Mouse (Mus musculus) retina, embryonic 14.5 days (tissue): Measurements from ENCODE around the gene Setd7.

Source experiments
- DNase-seq: peaks from one replicate; pipeline ENCODE4 v3.0.0-alpha.2; 2015; ENCODE audit warnings: low spot score

The Setd7 gene

DNA sequence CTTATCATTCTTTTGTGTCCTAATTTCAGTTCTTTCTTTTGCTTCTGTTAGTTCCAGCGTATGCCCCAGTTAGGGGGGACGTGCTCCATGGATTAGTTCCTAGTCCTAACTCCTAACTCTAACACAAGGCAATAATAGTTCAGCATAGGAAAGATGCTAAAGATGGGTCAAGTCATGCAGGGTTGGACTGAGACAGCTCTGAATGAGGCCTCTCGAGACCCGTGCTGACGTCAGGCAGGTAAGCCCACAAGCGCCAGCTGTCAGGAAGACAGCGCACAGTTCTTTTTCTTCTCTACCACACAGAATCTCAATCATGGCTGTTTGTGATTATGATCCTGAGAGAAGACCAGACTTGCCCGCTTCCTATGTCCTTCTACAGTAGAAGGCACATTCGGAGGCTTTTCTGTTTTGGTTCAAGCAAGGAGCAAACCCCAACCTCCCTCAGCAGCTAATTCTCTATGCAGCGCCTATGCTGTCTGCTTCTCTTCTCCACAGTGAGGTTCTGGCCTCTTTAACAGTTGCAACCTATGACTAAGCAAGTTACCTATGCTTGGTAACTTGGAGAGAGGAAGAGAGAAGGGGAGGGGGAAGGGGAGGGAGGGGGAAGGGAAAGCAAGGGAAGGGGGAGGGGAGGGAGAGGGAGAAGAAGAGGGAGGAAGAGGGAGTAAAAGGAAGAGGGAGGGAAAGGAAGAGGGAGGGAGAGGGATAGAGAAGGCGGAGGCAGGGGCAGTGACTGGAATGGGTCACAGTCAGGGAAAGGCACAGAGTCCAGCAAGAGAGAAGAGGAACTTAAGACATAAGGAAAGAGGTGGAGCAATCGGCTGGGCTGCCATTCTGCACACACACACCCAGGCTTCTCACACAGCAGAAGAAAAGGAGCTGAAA lies 42.6 kb downstream of the Setd7 start:
- no peak for DNase-seq

DNA sequence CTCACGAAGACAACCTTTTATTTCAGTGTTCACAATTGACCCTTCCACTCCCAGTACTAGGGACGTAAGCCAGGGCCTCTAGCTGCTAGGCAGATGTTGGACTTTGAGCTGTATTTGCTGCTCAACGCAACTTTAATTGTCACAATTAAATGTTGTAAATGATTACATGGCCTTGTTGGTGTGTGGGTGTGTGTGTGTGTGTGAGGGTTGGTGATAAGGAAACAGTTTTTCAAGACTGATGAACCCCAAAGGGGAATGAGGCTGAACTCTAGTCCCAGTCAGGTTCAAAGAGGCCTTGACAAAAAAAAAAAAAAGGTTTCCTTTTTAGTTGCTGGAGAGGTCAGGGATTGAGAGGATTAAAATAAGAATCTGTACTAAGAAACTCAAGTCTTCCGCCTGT lies 43.2 kb downstream of the Setd7 start:
- DNase-seq = no peak

DNA sequence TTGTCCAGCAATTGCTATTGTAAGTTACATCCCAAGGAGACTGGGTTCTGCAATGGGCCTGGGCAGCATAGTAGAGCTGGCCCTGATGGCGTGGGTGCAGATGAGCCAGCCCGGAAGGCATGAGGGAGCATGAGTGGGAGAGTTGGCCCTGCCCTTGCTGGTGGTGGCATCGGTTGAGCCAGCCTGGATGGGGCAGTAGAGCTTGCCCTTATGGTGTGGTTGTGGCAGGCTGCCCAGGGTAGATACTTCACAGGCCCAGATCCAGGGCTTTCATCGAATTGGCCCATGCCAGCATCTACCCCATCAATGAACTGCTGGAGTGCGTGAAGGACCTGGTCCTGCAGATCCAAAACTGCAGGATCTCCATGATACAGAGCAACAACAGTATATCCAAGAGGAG lies 48.7 kb downstream of the Setd7 start:
- DNase-seq = no peak

DNA sequence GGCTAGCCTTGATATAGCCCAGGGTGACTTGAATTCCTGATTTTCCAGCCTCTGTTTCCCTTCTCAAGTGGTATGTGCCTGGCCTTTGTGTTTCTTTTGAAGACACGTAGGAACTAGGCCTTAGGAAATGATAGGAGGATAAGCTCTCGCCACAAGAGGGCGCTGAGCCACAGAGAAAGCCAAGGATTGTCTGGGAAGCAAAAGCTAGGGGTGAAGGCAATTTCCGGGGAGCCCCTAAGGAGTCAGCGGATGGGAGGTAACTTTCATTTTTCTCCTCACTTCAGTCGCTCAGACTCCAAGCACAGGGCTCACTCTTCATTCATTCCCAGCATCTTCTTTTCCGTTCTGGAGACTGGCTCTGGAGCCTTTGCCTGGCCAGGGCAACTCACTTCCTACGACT lies 49.8 kb downstream of the Setd7 start:
- peak; percentile 86 for DNase-seq

DNA sequence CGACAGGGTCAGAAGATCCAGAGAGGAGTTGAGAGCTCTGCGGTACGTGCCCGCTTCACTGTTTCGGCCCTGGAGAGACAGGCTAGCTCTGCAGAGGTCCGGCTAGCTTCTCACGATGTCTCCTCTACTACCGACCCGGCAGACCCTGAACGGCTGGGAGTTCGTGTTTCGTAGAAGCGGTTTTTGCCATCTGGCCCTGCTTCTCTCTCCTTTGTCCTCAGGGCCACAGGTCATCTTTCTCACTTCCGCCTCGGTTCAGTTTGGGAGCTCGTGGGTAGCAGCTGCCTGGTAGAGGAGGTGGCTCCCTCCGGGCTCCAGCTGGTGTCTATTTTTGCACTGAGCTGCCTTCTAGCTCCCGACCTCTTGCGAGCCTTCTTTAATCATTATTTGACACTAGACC lies 55.2 kb downstream of the Setd7 start:
- peak; percentile 72 for DNase-seq

DNA sequence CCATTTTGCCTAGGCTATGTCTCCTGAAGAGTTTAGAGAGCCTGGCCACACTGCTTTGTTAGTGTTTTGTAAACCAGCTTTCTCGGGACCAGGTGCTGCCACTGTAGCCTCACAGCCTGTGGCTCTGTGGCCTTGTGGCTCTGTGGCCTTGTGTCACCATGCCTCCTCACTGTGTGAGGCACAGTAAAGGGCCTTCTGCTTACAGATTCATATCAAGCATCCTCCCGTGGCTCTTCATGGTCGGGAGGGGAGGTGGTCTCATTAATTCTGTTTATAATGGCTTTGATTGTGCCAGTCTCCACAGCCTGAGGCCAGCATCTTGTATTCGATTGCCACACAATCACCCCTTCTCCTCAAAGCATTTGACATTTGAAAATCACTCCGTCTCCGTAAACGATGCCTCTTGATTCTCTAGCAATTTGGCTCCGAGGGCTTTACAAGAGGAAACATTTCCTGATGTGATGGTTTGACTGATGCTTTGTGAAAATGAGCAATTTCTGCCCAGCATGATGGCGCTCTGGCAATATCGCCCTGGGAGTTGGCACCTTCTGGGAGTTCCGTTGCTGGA lies 56.2 kb downstream of the Setd7 start:
- DNase-seq = no peak

DNA sequence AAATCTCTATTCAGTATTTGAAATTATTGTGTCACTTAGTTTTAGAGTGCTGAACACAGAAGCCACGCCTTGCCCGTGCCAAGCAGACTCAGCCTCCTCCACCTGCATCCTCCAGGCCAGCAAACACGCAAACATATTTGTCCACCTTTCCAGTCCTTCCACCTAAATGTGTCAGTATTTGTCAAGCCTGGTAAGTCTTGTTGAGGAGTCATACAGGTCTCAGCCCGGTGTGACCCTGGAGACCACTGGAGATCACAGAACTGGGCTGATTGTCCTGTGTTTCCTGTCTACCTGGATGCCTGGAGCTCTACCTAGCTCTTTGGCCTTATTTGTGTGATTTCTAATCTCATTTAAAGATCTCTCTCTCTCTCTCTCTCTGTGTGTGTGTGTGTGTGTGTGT lies 60.8 kb downstream of the Setd7 start:
- DNase-seq = no peak

DNA sequence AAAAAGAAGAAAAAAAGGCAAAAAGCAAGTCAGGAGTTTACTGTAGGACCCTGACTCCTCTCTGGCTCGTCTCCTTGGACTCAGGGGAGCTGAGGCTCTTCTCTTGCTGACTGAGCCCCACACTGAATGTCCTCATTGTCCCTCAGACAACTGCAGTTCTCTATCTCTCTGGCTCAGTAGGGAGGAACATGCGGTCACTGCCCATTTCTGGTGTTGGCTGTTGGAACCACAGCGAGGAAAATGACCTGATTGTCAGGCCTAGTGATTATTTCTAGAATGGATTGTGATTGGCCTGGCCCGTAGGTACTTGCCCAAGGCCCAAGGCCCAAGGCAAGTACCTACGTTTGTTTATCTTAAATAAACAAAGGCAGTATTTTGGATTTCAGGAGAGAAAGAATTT lies 62.0 kb downstream of the Setd7 start:
- DNase-seq = no peak

DNA sequence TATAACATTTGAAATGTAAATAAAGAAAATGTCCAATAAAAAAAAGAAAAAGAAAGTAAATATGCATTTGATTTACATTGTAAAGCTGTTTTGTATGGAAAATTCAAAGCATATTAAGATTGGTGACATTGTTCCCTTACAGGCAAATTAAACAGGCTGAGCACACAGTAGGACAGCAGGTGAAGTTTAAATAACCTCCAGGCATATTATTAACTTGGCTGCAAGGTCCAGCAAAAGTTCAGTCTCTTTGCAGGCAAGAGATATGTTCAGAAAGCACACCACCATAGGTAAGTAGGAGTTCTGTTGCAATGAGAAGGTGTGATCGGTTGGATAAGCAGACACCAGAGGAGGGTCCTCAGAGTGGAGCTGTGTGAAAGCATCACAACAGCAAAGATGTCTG lies 62.7 kb downstream of the Setd7 start:
- DNase-seq = no peak

DNA sequence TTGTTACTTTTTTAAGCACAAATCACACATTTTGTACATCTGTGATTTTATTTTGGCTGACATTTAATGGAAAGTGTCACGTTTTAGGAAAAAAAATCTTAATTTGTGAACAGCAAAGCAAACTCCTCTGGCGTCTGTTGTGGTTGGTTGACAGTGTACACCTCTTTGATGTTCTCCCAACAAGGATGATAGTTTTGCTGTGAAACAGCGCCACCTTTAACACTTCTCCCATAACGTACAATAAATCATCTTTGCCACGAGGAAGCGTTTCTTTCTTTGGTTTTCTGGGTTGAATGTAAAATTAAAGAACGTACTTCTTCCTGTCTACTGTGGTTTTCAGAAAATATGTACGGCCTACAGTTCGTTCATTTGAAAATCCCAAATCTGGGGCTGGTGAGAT lies 65.0 kb downstream of the Setd7 start:
- no peak for DNase-seq

DNA sequence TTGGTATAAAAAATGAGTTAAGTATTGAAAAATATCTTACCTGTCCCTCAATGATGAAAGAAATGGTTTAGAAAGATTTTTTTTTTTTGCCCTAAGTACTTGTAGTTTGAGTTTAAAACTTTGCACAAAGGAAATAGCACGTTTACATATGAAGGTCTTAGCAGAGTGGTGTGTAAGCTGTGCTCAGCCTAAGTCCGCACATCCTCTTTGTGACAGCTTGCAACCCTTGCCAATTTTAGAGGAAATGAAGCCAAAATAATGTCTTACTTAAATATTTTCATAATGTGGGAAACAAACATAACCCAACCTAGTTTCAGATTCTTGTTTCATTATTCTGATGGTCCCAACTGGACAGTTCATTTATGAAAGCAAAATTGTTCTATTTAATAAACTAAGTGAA lies 66.2 kb downstream of the Setd7 start:
- no peak for DNase-seq

DNA sequence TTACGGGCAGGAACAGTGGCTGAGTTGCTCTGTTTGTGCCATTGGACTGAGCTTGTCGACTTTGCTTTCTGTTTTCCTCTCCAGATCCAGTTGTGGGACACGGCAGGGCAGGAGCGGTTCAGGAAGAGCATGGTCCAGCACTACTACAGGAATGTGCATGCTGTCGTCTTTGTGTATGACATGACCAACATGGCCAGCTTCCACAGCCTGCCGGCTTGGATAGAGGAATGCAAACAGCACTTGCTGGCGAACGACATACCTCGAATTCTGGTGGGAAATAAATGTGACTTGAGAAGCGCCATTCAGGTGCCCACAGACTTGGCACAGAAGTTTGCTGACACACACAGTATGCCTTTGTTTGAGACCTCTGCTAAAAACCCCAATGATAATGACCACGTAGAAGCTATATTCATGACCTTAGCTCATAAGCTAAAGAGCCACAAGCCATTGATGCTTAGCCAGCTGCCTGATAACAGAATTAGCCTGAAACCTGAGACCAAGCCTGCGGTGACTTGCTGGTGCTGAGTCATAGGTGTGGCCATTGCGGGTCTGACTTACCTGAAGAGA lies 67.3 kb downstream of the Setd7 start:
- no peak for DNase-seq

DNA sequence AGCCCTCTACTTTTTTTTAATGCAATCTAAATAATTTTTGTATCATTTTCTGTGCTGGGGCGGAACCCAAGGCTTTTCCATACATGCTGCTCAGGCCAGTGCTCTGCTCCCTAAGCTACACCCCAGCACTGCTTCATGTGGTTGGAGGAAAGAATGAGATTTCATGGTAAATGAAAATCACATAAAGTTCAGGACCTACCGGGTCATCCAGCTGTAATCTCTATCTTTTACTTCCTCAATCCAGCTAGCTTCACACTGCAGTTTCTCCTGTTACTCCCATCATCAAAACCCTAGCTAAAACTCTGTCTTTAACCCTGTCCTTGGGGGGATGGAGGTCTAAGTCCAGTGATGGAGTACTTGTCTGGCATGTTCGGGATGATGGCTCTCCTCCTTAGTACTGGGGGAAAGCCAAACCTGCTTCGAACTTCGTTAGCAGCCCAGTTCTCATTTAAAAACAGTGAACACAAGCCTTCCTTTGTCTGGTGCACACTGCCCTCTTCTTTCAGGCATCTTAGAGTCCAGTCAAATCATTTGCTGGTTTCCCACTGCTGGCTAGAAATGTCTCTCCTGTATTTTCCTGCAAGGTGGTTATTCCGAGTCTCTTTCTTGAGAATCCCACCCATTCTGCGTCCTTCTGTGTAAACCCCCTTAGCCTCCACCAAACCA lies 70.5 kb downstream of the Setd7 start:
- no peak for DNase-seq

DNA sequence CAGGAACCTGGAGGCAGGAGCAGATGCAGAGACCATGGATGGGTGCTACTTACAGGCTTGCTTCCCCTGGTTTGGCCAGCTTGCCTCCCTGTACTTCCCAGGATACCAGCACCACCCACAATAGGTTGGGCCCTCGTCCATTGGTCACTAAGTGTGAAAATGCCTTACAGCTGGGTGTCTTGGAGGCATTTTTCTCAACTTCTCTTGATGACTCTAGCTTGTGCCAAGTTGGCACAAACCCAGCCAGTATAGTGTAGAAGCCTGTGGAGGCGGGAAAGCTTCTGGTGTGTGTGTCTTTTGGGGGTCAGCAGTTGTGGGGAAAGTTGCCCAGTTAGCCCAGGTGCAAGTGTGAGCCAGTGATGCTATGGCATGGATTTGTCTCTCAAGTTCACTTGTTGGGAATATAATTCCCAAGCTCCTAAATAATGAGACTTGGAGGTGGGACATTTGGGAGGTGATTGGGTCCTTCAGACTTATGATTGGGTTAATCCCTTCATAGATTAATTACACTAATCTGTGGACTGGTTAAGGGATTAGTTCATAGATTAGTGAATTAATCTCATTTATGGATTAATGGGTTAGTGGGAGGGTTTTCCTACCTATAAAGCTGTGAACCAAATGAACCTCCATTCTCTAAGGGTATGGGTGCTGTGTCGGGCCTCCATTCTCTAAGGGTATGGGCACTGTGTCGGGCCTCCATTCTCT lies 74.0 kb downstream of the Setd7 start:
- DNase-seq = no peak

DNA sequence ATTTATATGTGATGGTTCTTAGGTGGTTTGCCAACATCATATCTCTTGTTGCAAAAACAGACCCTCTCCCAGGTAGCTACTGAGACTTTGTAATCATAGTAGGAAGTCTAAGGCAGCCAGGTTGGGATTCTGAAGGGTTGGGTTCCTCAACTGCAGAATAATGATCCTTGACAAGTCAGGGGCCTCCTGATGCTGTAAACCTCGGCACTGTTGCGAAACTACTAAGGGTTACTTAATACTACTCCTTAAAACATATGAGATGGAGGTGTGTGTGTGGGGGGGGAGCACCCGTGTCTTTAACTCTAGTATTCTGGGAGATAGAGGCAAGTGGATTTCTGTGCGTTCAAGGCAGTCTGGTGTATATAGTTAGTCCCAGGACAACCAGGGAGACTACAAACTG lies 75.3 kb downstream of the Setd7 start:
- DNase-seq = no peak

DNA sequence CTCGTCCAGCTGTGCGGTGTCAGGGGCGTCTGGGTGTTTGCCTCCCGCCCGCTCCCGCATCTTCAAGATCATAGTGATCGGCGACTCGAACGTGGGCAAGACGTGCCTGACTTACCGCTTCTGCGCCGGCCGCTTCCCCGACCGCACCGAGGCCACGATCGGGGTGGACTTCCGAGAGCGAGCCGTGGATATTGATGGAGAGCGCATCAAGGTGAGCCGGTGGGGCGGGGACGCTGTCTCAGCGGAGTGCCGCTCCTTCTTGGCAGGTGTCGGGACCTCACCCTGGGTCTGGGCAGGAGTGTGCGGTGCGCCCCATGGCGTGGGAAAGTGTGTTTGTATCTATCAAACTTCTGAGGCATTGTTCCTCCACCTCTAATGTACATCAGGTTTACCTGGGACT lies 76.3 kb downstream of the Setd7 start:
- DNase-seq = no peak

DNA sequence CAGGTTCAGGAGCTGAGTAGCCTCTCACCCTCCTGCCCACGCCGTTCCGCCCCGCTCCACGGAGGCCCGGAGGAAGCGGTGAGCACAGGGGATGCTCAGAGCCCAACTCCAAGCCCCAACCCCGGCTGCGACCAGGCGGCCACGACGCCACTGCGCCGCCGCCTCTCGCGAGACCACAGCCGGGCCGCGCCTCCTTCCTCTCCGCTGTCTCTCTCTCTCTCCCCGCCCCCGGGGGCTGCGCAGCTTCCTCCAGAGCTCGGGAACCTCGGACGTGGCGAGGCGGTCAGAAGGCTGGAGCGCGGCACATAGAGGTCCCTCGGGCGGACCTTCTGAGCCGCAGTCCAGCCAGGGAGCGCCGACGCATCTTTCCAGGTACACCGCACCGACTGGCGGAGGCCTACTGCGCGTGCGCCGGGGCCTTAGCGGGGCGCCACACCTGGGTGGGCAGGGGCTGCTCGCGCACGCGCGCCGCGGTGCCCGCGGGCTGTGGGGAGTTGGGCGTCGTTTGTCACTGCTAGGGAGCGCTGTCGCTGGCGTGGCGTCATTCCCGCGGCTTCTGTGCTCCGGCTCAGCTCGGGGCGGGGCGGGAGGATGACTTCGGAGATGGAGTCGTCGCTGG lies 76.8 kb downstream of the Setd7 start, which contains the start of gene Rab33b:
Gene Rab33b, plus strand, starts transcription at position 180 of the 619 bp plus-strand sequence.
- peak; percentile 94 for DNase-seq

DNA sequence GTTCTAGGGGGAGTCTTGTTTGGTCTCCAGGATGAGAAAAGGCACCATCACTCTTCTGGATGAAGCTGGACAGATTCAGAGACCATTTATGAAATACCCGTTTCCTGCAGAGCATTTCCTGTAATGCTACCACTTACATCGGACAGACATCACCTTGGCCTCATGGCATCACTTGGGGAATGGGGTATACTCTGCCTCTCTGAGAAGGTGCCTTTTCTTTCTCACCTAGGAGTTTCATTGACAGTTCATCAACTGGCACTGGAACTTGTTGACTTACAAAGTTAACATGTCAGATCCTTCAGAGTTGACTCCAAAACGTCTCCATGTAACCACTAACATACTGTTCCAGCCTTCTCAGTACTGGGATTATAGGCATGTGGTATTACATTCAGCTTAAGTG lies 77.9 kb downstream of the Setd7 start:
- DNase-seq = no peak

DNA sequence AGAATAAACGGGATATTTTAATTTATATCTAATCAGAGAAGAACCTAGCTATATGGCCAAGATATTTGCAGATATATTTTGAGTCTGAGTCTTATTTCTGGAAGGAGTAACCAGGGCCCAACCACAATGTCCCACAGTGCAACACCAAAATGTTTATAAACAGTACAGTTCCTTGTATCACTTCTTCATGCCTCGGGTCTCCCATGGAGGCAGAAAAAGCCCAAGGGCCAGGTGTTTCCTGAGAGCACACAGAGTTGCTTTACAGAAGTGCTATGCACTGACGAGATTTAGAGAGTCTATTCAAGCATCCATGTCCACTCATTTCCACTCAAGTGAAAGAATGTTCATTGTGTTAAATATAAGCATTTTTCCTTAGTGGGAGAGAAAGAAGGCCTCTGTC lies 78.8 kb downstream of the Setd7 start:
- DNase-seq = no peak

DNA sequence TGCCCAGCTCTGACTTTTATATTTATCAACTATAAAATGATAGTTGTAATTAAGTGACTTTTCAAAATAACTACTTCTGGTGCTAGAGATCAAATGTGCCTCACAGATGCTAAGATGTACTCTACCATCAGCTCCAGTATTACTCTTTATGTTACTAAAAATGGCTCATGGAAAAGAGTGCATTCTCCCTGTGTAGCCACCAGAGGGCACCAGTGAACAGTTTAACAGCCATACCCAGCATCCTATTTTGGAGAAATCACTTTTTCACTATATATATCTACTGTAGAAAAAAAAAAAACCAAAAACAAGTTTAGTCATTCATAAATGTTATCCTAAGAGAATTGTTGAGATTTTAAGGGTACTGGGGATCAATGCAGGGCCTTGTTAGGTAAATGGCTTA lies 79.6 kb downstream of the Setd7 start:
- DNase-seq = peak; percentile 86

DNA sequence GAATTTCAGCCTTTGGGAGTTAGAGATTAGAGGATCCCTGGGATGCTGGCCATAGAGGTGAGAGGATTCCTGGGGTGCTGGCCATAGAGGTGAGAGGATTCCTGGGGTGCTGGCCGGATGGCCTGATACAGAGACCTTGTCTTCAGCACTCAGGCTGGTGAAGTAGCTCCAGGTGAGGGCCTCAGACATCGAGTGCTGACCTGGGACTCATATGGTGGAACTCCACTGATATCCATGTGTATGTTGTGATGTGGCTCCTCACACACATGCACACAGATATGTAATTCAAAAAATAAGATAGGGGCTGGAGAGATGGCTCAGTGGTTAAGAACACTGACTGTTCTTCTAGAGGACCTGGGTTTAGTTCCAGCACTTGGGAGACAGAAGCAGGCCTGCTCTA lies 80.8 kb downstream of the Setd7 start:
- no peak for DNase-seq

DNA sequence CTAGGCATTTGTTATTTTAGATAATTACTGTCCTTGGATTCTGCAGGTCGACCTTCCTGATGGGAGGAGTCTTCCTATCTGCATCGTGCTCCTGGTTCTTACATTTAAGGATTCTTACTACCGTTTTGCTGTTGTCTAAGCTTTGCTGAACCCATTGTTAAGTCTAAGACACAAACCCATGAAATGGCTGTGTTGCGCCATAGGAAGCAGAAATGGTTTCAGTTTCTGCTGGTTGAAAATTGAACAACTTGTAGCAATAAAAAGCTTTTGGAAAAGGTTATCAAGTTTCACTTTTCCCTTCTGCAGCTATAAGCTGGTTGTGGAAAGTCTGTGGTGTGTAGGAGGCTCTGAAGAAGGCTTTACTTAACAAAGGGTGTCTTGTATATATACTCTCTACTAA lies 85.0 kb downstream of the Setd7 start:
- no peak for DNase-seq
